Mouse (Mus musculus) forelimb bud, embryonic 11.5 days (tissue): Measurements from ENCODE around the gene Pkd1l1.

ENCODE experiments used
- DNase-seq: peaks from one replicate; pipeline ENCODE4 v3.0.0-alpha.2; 2012; ENCODE audit warnings: low read depth, low spot score

The Pkd1l1 gene

GRCm38 (mm10) chr11:8936431-8937110, 36.5 kb downstream of the Pkd1l1 start:
- no peak for DNase-seq

GRCm38 (mm10) chr11:8916081-8916671, 56.9 kb downstream of the Pkd1l1 start:
- DNase-seq = no peak

- no peak for DNase-seq
Observed at GRCm38 (mm10) chr11:8882793-8883192, 90.3 kb downstream of the Pkd1l1 start.

- no peak for DNase-seq
Observed at GRCm38 (mm10) chr11:8881521-8881920, 91.5 kb downstream of the Pkd1l1 start.

GRCm38 (mm10) chr11:8870115-8870514, 103.0 kb downstream of the Pkd1l1 start:
- DNase-seq = no peak

- DNase-seq = no peak
Observed at GRCm38 (mm10) chr11:8866021-8866420, 107.0 kb downstream of the Pkd1l1 start.

GRCm38 (mm10) chr11:8863955-8864675, 109.0 kb downstream of the Pkd1l1 start:
- DNase-seq = no peak

GRCm38 (mm10) chr11:8862426-8862825, 110.6 kb downstream of the Pkd1l1 start:
- no peak for DNase-seq

- no peak for DNase-seq
Observed at GRCm38 (mm10) chr11:8861978-8862377, 111.1 kb downstream of the Pkd1l1 start.

- no peak for DNase-seq
Observed at GRCm38 (mm10) chr11:8860878-8861277, 112.2 kb downstream of the Pkd1l1 start.

GRCm38 (mm10) chr11:8859868-8860267, 113.2 kb downstream of the Pkd1l1 start:
- DNase-seq = peak; percentile 67

GRCm38 (mm10) chr11:8859041-8859440, 114.0 kb downstream of the Pkd1l1 start:
- DNase-seq = no peak

GRCm38 (mm10) chr11:8856125-8856524, 116.9 kb downstream of the Pkd1l1 start:
- no peak for DNase-seq

- no peak for DNase-seq
Observed at GRCm38 (mm10) chr11:8848049-8848448, 125.0 kb downstream of the Pkd1l1 start.

GRCm38 (mm10) chr11:8847627-8848026, 125.4 kb downstream of the Pkd1l1 start:
- DNase-seq = no peak

GRCm38 (mm10) chr11:8836176-8836575, 136.9 kb downstream of the Pkd1l1 start:
- DNase-seq = no peak

- no peak for DNase-seq
Observed at GRCm38 (mm10) chr11:8834121-8834520, 138.9 kb downstream of the Pkd1l1 start.

GRCm38 (mm10) chr11:8830551-8830950, 142.5 kb downstream of the Pkd1l1 start:
- no peak for DNase-seq

GRCm38 (mm10) chr11:8829561-8829960, 143.5 kb downstream of the Pkd1l1 start:
- no peak for DNase-seq

- no peak for DNase-seq
Observed at GRCm38 (mm10) chr11:8828836-8829526, 144.1 kb downstream of the Pkd1l1 start.

- DNase-seq = no peak
Observed at GRCm38 (mm10) chr11:8826609-8827008, 146.5 kb downstream of the Pkd1l1 start.

- no peak for DNase-seq
Observed at GRCm38 (mm10) chr11:8826046-8826445, 147.0 kb downstream of the Pkd1l1 start.
